Mouse (Mus musculus) C2C12 (cell line): ENCODE data around the gene Me1.

ENCODE experiments used
- CEBPB ChIP-seq: IDR thresholded peaks from one replicate; pipeline ENCODE4 v1.6.1; 2011; ENCODE audit warnings: low read depth, mild to moderate bottlenecking, control low read depth, moderate library complexity
- CTCF ChIP-seq: IDR thresholded peaks from one replicate; pipeline ENCODE4 v1.5.1; 2011; ENCODE audit not compliant: control insufficient read depth, insufficient read depth, insufficient read length
- FOSL1 ChIP-seq: IDR thresholded peaks from one replicate; pipeline ENCODE4 v1.8.0; 2011; ENCODE audit warnings: mild to moderate bottlenecking, low read length; ENCODE audit not compliant: poor library complexity, insufficient read depth, severe bottlenecking
- MAX ChIP-seq: IDR thresholded peaks from one replicate; pipeline ENCODE4 v1.6.1; 2011; ENCODE audit warnings: mild to moderate bottlenecking, control low read depth
- MYOD1 ChIP-seq: IDR thresholded peaks from one replicate; pipeline ENCODE4 v1.6.1; 2011; ENCODE audit warnings: low read depth; ENCODE audit not compliant: control insufficient read depth, insufficient read length
- USF1 ChIP-seq: IDR thresholded peaks from one replicate; pipeline ENCODE4 v1.6.1; 2011; ENCODE audit warnings: low read depth, mild to moderate bottlenecking, control low read depth, moderate library complexity

- TF ChIP-seq CTCF (no peak), USF1 (no peak), MAX (no peak), CEBPB (no peak), MYOD1 (no peak), FOSL1 (no peak)
Observed at GRCm38 (mm10) chr9:86725604-86726380, 30.0 kb upstream of the Me1 start.
